Mouse (Mus musculus) small intestine, adult 2 months (tissue): ENCODE measurements around the gene Tmem131.

Source experiments
- CTCF ChIP-seq: fragments of 200-500 bp; IDR thresholded peaks from 2 replicates; pipeline ENCODE4 v1.5.1; 2012; ENCODE audit warnings: low read depth, mild to moderate bottlenecking, control low read depth, inconsistent platforms, low read length, moderate library complexity, mixed read lengths; ENCODE audit not compliant: insufficient replicate concordance, insufficient read length; ENCODE audit errors: extremely low read depth
- POLR2A ChIP-seq: fragments of 200-500 bp; IDR thresholded peaks from 2 replicates; pipeline ENCODE4 v1.6.1; 2012; ENCODE audit warnings: low read depth, mild to moderate bottlenecking, control low read depth, inconsistent platforms, low read length, moderate library complexity

GRCm38 (mm10) chr1:36960509-36961222 lies 17.2 kb upstream of the Tmem131 start:
- TF ChIP-seq POLR2A (no peak), CTCF (no peak)
